Mouse (Mus musculus): ENCODE measurements at regions not wholly inside any gene's neighbourhood (a gene's known extent, or its start where the extent isn't known, plus 50 kb on each side); places are given as distances from the start of the nearest gene placed in this dataset.
"Not testable (repeated sequence)": the region's sequence is repeated elsewhere in the genome, so short reads cannot be mapped to it uniquely, and the experiment has no call there.

DNA sequence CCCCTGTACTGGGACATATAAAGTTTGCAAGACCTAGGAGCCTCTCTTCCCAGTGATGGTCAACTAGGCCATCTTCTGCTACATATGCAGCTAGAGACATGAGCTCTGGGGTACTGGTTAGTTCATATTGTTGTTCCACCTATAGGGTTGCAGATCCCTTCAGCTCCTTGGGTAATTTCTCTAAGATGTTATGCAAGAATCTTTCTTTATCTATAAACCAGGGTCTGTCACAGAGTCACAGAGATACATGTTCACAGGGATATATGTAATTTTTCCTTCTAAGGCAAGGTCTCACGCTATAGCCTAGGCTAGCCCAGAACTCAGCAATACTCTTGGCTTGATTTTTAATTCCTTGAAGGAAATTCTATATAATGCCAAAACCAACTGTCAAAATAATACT, 56.9 kb downstream of the Zfp36l1 start:
- not testable (repeated sequence) for DNase-seq

DNA sequence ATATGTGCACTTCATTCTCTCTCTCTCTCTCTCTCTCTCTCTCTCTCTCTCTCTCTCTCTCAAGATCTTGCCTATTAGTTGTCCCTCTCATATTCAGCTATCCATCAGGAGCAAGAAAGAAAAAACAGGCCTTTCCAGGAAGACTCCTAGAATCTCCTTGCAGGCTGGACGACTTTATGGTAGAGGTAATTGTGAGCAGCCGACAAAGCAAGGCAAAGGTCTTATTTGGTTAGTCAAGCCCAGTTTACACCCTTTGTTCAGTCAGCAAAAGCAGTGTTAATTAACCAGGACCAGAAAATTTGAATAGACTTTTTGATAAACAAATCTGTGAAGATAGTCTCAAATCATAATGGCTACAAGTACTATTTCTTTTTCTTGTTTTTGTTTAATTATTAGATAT, 57.4 kb downstream of the Zfp36l1 start:
- DNase-seq: no peak

DNA sequence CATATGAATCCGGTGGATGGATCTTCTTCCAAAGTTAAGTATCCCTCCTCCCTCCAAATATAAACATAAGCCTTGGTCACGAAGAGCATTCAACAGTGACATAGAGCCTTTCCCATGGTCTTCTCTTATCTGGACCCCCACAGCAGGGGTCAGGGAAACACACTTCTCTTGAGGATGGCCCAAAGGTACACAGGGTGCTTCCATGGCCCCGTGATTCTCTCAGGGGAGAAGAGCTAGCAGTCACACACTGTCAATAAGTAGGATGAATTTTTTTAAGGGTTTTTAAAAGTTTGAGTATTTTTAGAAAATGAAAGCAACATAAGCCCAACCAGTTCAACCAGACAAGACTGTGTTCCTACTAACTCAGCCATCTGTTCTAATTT, 58.2 kb downstream of the Zfp36l1 start:
- DNase-seq: no peak

DNA sequence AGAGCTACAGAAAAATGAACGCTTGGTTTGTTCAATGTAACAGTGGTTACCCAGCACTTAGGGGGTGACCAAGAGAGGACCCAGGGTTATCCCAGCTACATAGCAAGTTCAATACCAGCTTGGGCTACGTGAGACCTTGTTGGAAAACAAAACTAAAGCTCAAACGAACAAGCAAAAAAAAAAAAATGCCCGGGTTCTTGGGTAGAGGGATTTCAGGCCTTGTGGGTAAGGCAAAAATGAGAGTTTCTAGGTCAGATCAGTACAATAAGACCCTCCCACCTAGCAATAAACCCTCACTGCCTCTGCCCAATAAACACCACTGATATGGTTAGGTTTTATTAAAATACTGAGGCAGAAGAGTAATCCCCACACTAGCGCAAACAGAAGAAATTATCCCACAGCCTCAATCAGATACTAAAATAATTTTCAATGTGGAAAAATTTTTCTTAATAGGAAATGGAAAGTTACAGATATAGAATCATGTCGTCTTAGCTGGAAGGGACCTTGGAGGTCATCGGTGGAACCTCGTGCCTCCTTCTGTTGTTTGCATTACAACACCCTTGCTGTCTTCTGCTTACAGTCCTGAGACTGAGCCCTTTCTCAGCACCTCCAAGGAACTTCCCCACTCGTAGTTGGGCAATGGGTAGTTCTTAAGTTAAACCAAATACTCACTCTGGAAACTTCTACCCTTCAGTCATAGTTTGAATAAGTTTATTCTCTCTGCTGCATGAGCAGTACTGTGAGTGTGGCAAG, 58.7 kb downstream of the Zfp36l1 start:
- DNase-seq: no peak

DNA sequence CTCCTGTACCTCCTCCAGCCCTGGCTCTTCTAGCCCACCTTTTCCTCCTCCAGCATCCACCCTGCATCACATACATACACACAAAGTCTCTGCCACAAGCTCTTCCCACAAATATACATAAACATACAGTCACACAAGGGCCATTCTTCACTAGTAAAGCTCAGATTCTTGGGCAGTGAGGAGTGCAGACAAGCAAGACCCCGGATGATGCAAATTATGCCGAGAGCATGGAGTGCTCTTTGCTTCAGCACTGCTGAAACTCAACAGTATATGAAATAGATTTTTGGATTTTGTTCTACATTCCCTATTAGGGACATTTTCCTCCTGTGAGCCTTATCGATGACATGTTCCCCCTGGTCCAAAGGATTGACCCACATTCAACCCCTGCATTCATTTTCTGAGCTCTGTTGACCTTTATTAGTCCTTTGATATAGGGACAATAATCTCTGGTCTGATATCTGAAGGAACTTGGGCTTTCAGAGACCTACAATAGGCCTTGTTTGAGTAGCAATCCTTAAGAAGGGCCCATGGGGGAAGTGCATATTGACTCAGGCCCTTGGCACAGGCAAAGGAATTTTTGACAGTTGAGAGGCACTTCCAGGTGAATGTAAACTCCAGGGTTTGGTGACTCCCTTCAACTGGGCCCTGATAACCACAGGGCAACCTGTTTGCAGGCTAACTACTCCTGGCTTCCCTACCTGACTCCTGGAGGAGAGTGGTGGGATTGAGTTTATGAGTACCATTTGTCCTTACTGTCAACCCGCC, 64.4 kb downstream of the Zfp36l1 start:
- no peak for DNase-seq

DNA sequence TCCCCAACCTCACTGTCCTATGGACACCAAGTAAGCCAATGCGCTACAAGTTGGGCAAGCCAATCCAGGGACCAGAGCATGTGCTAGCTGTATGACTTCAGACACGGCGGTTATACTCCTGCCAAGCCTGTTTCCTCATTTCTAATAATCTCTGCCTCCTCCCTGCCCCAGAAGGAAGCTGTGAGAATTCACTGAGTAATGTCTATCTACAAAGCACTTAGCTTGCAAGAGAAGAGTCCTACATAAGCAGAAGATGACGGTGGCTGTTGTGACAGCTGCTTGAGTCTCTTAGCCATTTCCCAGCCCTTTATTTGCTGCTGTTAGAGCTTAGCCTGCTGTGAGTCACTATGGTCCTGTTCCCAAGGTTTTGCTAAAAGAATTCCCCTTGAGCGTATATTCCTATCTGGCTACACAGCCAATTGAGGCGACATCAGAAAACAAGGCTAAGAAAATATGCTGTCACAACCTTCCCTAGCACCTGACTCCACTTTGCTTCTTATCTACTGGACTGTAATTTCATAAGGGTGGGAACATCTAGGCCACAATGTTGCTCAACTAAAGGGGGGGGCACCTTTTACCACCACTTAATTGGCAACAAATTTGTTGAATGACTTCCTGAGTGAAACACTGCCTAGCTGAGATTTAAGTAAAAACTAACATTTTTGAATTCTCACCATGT, 66.0 kb downstream of the Zfp36l1 start:
- no peak for DNase-seq

DNA sequence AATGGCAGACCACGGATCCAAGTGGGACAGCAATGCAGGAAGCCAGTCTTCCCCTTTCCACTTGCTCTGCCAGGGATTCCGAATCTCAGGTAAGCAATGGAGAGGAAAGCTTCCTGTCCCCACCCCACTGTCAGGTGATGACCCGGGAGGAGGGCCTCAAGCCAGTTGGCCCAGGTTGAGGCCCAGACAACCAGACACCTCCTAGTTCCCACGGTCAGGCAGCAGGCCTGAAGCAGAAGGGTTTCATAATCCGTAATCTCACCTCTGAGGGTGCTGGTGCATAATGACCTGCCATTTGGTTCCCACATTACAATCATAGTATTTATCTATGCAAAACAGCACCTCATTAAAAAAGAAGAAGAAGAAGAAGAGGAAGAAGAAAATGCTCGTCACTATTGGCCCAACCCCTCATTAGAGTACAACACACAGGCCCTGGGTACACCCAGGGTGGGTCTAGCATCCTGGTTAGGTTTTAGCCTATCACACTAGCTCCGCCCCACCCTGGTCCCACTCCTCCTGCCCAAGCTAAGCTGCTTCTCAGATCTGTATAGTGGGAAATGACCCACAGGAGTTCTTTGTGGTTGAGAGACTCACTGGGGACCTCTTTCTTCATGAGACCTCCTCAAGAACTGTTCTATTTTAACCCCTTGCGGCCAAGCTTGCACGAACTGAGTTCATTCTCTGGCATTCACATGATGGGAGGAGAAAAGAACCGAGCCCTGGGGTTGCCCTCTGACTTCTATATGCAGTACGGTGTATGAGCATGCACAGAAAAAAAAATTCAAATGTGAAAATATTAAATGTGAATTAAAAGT, 71.1 kb downstream of the Zfp36l1 start:
- peak in 1 of 2 experiments; percentile 39 for DNase-seq

DNA sequence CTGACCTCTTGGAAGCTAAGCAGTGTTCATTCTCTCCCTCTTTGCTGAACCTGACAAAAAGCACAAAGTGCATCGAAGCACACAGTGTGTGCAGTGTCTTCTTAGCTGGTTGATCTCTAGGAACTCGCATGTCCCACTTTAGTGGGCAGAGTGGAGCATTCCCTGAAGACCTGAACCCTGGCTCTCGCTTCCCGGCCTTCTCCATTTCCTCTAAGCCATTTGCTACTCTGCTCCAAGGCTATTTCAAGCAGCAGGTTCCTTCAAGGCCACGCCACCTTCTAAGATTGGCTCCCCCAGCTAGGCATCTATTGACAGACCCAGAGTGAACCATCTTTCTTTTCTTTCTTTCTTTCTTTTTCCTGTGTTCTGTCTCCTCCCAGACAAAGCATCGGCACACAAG, 71.8 kb downstream of the Zfp36l1 start:
- no peak for DNase-seq

DNA sequence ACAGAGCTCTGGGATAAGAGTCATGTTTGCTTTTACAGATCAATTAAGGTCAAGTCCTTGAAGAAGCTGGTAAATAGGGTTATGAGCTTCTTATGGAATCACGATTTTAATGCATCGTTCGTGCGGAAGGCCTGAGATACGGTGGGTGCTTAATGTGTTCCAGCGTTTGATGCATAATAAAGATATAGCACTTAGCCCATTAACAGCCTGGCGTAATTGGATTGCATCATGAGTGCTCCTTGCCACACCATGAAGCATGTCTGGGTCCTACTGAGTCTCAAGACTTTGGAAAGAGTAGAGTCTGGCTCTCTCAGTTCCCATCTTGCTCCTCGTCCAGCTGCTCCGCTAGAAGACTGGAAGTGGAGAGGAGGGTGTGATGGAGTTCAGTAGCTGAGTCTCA, 72.6 kb downstream of the Zfp36l1 start:
- no peak for DNase-seq

DNA sequence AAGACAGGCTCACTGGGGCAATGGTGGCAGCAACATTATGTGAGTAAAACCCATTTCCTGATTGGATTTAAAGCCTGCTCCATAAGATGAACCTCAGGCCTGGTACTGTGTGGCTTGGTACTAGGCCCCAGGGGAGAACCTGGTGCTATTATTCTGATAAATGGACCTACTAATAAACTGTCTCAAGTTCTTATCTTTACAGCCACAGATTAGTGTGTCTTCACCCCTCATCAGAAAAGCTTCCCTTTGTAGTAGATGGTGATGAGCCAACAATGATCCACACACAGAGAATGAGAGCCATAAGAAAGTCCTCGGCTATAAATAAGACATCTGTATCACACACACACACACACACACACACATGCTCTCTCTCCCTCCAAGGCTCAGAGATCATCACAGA, 73.7 kb downstream of the Zfp36l1 start:
- DNase-seq: no peak

DNA sequence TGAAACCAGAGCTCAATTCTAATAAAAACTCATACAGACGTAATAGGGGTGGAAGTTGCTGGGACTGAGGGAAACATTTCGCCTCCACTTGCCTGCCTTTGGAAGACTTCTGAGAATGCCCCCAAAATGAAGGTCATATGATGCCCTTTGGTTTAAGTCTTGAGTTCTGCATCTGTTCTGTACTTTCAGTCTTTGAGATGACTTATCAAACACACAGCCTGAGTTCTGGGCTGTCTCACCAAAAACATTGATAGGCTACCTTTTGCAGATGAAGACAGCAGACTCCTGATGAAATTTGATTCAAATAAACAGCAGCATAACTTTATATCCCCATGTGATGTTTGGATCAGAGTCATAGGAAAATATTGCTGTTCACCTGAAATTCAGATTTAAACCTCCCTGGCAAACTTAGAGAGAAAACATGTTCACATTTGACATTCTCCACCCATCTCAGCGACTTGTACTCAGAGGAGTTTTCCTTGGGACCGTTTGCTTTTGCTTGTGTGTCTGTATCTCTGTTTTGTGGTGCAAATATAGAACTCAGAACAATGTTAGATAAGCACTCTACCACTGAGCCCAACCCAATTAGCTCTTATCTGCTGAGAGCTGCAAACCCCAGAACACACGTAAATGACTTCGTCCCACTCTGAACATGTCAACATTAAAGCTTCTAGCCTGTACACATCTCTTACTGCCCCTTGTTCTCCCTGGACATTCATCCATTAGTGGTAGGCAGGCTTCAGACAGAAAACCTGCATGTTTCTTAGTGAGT, 77.1 kb downstream of the Zfp36l1 start:
- DNase-seq: no peak

DNA sequence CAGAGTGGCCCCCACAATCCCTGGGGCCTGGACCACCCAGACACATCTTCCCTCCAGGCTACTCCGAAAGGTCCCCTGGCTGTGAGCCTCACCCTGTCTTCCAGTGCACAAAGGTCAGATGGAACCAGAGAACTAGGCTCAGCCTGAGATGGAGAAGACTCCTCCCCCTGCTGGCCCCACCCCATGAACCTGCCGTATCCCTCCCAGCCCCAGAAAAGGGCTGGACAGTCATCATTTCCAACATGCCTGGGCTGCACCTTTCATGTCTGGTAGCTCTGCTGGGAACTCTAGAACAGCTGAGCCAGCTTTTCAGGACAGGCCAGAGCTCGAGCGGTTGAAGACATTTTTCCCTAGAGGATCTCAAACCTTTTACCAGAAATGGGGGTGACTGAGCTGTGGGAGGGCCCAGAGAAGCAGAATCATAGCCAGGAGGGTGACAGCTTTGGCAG, 77.8 kb downstream of the Zfp36l1 start:
- no peak for DNase-seq

DNA sequence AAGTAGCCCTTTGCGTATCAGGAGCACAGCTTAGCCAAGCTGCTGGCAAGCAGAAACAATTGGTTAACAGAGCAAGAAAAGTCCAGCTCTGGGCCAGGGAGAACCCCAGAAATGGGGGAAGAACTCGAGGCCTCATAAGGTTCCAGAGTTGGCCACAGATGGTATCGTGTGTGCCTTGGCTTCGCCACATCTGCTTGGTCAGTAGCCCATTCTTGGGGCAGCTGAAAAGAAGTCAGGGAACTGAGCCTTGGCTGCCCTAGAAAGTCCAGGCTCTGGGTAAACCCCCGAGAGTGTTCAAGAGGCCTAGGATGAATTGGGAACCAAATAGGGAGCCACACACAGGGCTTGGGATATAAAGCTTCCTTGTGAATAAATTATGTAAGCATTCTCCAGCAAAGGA, 78.7 kb downstream of the Zfp36l1 start:
- DNase-seq: no peak

DNA sequence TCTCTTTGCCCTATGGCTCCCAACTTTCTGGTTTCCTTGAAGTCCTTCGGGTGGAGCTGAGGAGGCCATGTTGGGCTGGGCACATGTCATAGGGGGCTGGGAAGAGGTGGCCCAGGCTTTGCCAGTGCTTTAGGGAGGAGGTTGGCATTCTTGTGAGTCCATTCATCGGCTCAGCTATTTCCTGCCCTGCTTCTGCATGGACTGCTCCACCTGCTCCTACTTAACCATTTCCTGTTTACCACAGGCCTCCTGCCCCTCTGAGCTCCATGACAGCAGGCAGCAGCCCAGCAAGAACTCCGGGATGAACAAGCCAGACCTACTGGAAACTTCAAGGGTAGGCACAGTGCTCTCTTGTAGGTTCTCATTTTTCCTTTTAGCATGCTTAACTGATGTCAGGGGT, 80.3 kb downstream of the Zfp36l1 start:
- no peak for DNase-seq

DNA sequence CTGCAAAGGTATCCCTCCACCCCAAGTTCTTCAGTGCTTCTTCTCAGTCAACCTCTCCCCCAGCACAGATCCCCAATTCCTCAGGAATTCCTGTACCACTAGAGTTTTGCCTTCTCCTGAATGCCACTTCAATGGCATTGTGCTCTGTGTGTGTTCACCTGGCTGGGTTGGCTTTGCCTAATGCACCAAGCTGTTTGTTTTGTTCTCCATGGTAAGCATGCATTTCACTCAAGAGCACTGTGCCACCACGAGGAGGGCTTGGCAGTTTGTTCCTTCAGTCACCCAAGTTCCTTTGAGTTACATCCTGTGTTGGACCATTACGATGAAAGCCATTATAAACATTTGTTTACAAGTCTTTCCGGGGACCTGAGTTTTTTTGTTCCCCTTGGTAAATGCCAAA, 84.5 kb downstream of the Zfp36l1 start:
- DNase-seq: no peak

DNA sequence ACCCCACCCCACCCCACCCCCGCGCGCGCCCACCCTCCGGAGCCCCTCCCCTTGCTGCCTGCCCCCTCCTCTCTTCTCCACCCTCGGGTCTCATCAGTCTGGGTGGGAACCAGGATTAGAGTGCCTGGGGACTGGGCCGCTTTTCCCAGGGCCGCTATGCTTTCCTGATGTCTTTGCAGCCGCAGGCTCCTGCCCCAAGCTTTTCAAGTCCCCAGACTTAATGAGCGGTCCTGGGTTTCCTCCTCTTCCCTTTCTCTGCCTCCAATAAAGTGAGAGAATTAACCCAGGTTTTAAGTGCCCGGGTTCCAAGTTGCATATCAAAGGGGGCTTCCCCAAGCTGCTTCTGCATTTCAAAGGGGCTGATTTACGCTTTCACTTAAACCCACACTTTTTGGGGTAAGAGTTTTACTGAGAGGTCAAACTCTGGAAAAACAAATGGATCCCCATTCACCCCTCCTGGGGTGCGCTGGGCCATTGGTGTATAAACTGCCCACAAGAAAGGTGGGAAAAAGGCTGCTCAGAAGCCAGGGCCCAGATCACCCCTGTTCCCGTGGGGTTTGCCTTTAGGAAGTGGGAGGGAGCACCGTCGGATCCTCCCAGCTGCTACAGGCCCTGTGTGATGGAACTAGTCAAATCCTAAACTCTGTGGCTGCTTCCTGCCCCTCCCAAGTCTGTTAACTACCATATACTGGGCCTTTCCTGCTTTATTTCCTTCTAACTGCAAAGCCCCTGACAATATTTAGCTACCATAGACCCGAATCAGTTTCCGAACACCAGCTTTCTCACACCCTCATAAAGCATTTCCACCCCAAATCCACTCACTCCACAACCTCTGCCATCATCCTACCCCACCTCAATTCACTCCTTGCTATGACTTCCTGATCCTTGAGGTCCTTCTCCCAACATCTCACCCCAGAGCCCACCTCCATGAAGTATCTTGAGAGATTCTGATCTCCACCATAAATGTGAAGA, 89.4 kb downstream of the Zfp36l1 start:
- no peak for DNase-seq

DNA sequence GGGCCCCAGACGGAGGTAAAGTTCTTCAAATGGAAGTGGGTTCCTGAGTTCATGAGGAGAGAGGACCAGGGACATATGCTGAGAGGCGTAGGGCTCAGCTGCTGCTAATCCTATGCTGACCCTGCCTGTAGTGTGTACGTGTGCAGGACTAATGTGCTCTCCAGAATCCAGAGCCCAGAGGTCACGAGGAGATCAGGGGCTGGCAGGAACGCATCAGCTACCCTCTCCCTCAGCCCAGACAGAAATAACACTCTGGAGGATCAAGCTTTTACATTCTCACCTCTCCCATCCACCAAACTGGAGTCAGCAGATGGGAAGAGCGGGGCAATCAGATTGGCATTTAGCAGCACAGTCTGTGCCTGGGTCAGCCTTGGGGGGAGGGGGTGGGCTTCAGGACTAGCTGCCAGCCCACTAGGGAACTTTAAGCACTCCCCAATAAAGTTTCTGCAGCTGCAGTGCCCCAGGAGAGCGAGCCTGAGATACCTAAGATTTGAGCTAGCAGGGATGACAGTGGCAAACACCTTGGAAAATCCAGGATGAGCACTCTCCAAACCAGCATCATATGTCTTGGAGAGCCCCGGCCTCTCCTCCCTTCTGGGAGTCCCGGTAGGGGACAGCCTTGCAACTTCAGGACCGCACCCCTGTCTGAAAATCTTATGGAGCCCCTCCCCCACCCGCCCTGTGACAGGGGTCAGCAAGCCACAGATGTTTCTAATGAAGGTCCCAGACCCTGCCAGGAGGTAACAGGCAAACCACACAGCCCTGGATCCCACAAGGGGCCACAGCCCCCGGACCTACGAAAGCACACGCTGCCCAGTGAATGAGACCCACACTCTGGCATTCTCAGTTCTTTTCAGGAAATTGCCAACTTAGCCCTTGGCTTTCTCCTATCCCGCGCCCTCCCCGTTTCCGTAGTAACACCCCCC, 90.4 kb downstream of the Zfp36l1 start:
- DNase-seq: no peak

DNA sequence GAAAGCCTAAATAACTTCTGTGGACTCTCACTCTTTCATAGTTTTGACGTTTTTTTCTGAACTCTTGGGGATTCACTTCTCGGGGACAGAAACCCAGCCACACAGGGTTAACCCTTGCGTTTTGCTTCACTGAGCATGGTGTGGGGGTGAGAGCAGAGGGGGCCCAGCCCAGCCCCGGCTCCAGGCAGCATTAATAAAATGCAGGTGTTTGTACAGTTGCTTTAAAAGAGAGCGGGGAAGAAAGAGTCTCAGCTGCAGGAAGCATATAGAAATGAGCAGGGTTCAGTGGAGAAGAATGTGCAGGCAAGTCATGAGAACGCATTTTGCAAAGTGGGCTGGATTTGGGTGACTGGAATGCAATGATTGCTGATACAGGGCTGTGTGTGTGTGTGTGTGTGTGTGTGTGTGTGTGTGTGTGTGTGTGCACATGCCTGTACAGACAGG, 91.8 kb downstream of the Zfp36l1 start:
- no peak for DNase-seq

DNA sequence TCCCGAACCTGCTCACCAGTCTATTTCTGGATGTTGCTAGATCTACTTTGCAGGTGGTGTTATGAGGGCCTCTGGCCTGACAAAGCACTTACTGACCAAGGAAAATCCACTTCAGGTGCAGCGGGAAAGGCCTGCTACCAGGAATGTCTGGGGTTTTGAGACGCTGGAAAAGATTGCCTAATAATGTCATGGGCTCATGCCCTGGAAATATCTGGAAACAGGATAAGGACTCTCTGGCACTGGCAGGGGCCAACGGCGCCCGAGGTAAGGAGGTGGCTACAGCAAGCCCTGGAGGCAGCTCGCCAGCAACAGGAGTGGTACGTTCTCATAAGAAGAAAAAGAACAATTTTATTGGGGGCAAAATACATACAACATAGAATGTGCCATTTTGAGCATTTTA, 94.7 kb downstream of the Zfp36l1 start:
- no peak for DNase-seq

Data from spleen, adult 18-20 months (tissue).